Mouse (Mus musculus): ENCODE results near the gene C1qtnf6.

- no peak for TF ChIP-seq CTCF (IDR thresholded peaks at IDR 0.05; ENCODE audit: extremely low read depth, insufficient read length, insufficient replicate concordance, low read depth, low read length)
- TF ChIP-seq POLR2A (IDR thresholded peaks at IDR 0.05; ENCODE audit: low read depth, low read length): no peak
These were observed 2.3 kb downstream of the C1qtnf6 start for GRCm38 (mm10) chr15:78528726-78529411.

Measured in small intestine, adult 2 months (tissue).